Mouse (Mus musculus) stomach, embryonic 15.5 days (tissue): ENCODE data around the gene Ap1m1. TPM values are rescaled to one million over a fixed set of nuclear protein-coding genes. Genes with fewer than 3 reads are reported as not detected.

ENCODE experiments used
- ATAC-seq: fragments of 200-750 bp; cut with Nextera tagmentation; 2 replicates; pipeline ENCODE4 v1.8.0; 2017; ENCODE audit warnings: low read depth, moderate number of reproducible peaks, moderate TSS enrichment; ENCODE audit not compliant: insufficient read depth, low FRiP score
- H3K27ac ChIP-seq: fragments of 300-500 bp; sonication (generic); 2 replicates; pipeline ENCODE4 v1.5.1; 2015; ENCODE audit warnings: mild to moderate bottlenecking, inconsistent platforms
- H3K27me3 ChIP-seq: fragments of 300-500 bp; sonication (generic); replicated peaks from 2 replicates; pipeline ENCODE4 v1.6.1; 2015; ENCODE audit warnings: inconsistent platforms
- H3K36me3 ChIP-seq: fragments of 300-500 bp; sonication (generic); 2 replicates; pipeline ENCODE4 v1.6.1; 2015; ENCODE audit warnings: inconsistent platforms
- H3K4me1 ChIP-seq: fragments of 300-500 bp; sonication (generic); 2 replicates; pipeline ENCODE4 v1.6.1; 2015; ENCODE audit warnings: inconsistent platforms
- H3K4me2 ChIP-seq: fragments of 300-500 bp; sonication (generic); 2 replicates; pipeline ENCODE4 v1.6.1; 2015; ENCODE audit warnings: mild to moderate bottlenecking, inconsistent platforms
- H3K4me3 ChIP-seq: fragments of 300-500 bp; sonication (generic); replicated peaks from 2 replicates; pipeline ENCODE4 v1.5.1; 2015; ENCODE audit warnings: inconsistent platforms
- H3K9ac ChIP-seq: fragments of 300-500 bp; sonication (generic); 2 replicates; pipeline ENCODE4 v1.6.1; 2015; ENCODE audit warnings: inconsistent platforms
- H3K9me3 ChIP-seq: fragments of 300-500 bp; sonication (generic); 2 replicates; pipeline ENCODE4 v1.6.1; 2016; ENCODE audit warnings: inconsistent platforms
- WGBS: fragments of 180-500 bp; shearing (Covaris S2); methylation state at CpG from one replicate; pipeline ENCODE4 v1.1.7; 2015; 5-methylcytosine and 5-hydroxymethylcytosine counted together
- polyA plus RNA-seq: library from polyadenylated mRNA; unstranded; fragments of >200 nt; fragmentation: Nextera tagmentation; extraction: Ambion mirVana; gene quantifications from 2 replicates; pipeline ENCODE4 v1.2.1, GENCODE M21; 2015

The Ap1m1 gene
- polyA plus RNA-seq, 1 experiment from 2014 or later, result 96.3 TPM

DNA sequence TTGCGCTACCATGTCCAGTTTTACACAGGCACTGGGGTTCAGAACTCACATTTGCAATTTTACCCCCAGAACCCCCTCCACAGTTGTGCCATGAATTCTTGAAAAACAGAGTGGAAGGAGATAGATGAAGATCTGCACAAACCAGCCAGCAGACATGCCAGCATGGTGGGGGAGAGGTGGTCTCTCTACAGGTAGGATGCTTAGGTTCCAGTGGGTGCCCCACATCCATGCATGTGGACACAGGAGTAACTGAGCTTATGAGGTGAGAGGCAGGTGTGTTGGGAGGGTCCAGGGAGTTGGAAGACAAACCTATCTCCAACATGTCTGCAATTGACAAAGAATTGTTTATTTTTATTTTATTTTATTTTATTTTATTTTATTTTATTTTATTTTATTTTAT is 59.1 kb downstream of the Ap1m1 start:
- H3K4me2 ChIP-seq, result no peak overlapping the region
- no peak overlapping the region for H3K27ac ChIP-seq
- no peak overlapping the region for H3K9ac ChIP-seq
- H3K4me1 ChIP-seq, result peaks cover 10% of the 10 kb centered on the region
- H3K4me3 ChIP-seq, result no peak overlapping the region
- H3K9me3 ChIP-seq, result no peaks in the 10 kb centered on the region
- WGBS, result 90% methylated on average over 1 of the region's 1 CpGs
- no peaks in the 10 kb centered on the region for H3K27me3 ChIP-seq
- ATAC-seq, result no peak
- no peaks in the 10 kb centered on the region for H3K36me3 ChIP-seq

DNA sequence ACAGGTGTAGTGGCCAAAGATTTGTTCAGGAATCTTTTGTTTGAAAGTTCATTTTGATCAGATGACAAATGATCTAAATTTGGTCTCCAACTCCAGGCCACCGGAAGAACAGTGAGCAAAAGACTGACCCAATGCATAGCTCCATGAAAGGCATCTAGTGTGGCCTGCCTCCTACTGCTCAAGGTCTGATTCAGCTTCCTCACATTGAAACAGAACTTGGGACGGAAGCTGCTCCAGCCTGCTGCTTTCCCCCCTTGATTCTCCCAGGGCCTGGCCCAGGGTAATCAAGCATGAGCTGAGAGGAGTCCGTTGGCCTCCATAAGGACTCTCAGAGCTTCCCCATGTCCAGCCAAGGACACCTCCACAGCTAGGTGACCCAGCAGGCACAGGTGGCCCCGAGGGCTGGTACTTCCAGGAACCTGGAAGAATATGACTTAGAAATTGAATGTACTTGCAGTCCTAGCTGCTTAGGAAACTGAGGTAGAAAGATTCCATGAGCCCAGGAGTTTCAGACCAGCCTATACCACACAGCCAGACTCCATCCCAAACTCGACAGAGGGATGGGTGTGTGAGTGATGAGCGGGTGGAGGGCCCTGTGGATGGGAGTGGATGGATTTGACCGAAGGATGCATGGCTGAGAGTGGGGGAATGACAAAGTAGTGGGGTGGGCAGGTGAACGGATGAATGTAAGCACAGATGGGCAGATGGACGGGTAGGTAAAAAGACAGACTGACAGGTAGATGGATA is 61.0 kb downstream of the Ap1m1 start:
- no peak overlapping the region for H3K27ac ChIP-seq
- H3K4me3 ChIP-seq, result no peak overlapping the region
- no peaks in the 10 kb centered on the region for H3K9me3 ChIP-seq
- H3K9ac ChIP-seq, result no peak overlapping the region
- WGBS, result 77% methylated on average over 9 of the region's 9 CpGs
- 0 out of 2 replicates have a peak, but pooled peaks cover 4% of the 10 kb centered on the region for H3K4me1 ChIP-seq
- no peaks in the 10 kb centered on the region for H3K27me3 ChIP-seq
- no peak overlapping the region for H3K4me2 ChIP-seq
- no peaks in the 10 kb centered on the region for H3K36me3 ChIP-seq
- ATAC-seq, result no peak

DNA sequence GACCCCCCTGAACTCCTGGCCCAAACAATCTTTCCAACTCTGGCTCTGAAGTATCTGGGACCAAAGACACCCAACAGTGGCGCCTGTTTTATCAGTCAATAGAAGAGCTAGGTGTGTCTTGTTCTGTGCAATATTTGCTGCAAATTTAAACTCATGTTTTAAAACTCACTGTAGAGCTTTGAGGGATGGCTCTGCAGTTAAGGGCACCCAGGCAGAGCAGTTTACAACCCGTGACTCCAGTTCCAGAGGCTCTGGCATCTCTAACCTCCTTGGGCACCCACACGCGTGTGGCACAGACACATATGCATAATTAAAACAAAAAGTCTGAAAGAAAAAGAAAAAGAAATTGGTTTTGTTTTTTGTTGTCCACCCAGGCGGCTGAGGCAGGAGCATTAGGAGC is 61.7 kb downstream of the Ap1m1 start:
- Histone ChIP-seq H3K9ac (no peak overlapping the region), H3K4me3 (no peak overlapping the region), H3K4me2 (no peak overlapping the region), H3K27ac (no peak overlapping the region), H3K36me3 (no peaks in the 10 kb centered on the region), H3K4me1 (0 out of 2 replicates have a peak, but pooled peaks cover 4% of the 10 kb centered on the region), H3K9me3 (no peaks in the 10 kb centered on the region), H3K27me3 (no peaks in the 10 kb centered on the region)
- WGBS, result 75% methylated on average over 5 of the region's 5 CpGs
- no peak for ATAC-seq

DNA sequence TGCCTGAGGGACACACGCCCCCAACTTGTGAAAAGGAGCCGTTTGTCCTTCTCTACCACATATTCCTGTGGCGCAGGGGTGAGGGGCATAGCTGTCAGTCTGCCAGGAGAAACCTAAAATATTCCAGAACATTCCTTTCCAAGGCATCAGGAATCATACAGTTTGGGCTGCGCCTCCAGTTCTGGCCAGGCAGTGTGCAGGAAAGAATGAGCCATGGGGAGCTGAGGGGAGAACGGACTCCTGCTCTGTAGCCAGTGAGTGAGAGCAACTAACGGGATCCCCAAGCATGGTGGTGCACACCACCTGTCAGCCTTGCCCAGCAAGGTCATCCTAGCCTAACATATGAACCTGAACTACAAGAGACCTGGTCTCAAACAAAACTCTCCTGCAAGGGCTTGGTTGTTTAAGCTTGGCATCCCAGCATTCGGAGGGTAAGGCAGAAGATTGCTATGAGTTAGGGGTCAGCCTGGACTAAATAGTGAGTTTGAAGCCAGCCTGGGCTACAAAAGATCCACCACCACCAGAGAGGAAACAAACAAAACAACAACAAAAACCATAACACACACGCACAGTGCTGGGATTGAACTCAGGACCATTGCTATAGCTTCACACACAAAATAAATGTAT is 63.3 kb downstream of the Ap1m1 start:
- no peak for ATAC-seq
- Histone ChIP-seq H3K9me3 (no peaks in the 10 kb centered on the region), H3K9ac (no peak overlapping the region), H3K27me3 (no peaks in the 10 kb centered on the region), H3K4me2 (no peak overlapping the region), H3K27ac (0 out of 2 replicates have a peak overlapping the region, but pooled peaks have one; percentile 16), H3K4me3 (no peak overlapping the region), H3K36me3 (no peaks in the 10 kb centered on the region), H3K4me1 (0 out of 2 replicates have a peak, but pooled peaks cover 4% of the 10 kb centered on the region)
- WGBS, result 62% methylated on average over 8 of the region's 8 CpGs

DNA sequence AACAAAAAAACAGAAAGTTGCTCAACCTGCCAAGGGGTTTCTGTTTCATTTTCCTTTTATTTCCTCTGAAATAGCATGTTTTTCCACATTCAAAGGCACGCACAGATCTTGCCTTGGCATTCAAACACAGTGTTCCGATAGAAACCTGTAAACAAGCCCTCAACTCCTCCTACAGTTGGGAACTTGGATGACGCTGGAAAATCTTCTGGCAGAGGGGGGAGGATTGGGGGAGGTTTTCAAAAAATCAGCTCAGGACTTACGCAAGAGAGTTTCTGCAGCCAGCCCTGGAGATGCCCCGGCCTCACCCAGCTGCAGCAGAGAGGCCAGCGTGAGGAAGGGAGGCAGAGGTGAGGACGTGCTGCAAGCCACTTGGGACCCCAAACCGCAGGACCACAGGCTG is 63.8 kb downstream of the Ap1m1 start:
- Histone ChIP-seq H3K4me1 (0 out of 2 replicates have a peak, but pooled peaks cover 4% of the 10 kb centered on the region), H3K36me3 (no peaks in the 10 kb centered on the region), H3K4me2 (0 out of 2 replicates have a peak overlapping the region, but pooled peaks have one; percentile 3), H3K27ac (no peak overlapping the region), H3K4me3 (no peak overlapping the region), H3K27me3 (no peaks in the 10 kb centered on the region), H3K9me3 (no peaks in the 10 kb centered on the region), H3K9ac (no peak overlapping the region)
- no peak for ATAC-seq
- whole genome bisulfite sequencing, result 41% methylated on average over 8 of the region's 8 CpGs

DNA sequence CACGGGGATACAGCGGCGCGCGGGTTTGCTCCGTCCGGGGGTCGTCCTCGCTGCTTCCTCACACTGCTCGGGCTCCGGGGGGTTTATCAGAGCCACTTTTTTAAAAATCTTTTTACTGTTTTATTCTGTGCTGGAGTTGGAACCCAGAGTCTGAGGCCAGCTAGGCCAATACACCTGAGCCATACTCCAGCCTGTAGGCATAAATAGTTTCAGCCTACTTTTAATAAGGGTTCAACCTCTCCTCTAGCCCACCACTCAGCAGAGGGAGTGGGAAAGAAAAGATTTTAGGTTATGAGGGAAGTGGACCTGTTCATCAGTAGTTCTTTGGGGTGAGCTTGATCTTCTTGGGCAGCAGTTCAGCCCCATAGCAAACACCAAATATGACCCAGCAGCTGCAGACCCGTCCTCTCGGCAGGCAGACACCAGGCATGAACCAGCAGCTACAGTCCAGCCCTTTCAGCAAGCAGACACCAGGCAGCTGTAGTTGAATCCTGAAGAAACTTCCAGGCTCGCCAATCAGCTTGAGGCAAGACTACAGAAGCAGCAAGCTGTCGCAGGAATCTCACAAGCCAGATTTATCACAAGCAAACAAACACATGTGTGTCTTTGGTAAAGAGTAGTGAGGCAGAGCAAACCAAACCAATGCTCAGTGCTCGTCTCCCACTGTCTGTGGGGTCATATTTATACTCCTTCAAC is 65.5 kb downstream of the Ap1m1 start, which contains the start of gene Gm10282:
Gm10282 (minus strand) TSS at position 51 of the 696 bp plus-strand sequence.
- no peak within 1 kb of the TSS for H3K4me2 ChIP-seq
- no peak within 1 kb of the TSS for H3K4me3 ChIP-seq
- 73% methylated on average over 16 of the region's 16 CpGs for WGBS
- no peak within 1 kb of the TSS for H3K27ac ChIP-seq
- no peaks in the 10 kb centered on the region for H3K9me3 ChIP-seq
- no peaks in the 10 kb centered on the region for H3K36me3 ChIP-seq
- H3K4me1 ChIP-seq, result 0 out of 2 replicates have a peak, but pooled peaks cover 4% of the 10 kb centered on the region
- H3K27me3 ChIP-seq, result no peaks in the 10 kb centered on the region
- no peak for ATAC-seq
- H3K9ac ChIP-seq, result no peak within 1 kb of the TSS

DNA sequence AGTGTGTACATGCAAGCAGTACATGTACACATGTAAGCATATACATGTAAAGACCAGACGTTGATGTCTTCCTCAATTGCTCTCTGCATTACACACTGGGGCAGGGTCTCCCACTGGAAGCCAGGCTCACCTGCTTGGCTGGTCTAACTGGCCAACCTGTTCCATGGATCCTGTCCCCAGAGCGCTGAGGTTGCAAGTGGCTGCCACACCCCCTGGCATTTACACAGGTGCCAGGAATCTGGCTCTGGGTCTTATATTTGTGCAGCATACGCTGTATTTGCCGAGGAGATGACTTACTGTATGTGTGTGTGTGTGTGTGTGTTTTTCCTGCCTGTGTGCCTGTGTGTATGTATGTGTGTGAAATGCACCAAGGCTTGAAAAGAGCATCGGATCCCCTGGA is 67.1 kb downstream of the Ap1m1 start:
- Histone ChIP-seq H3K4me2 (no peak overlapping the region), H3K27me3 (no peaks in the 10 kb centered on the region), H3K4me3 (no peak overlapping the region), H3K4me1 (peaks cover 9% of the 10 kb centered on the region; the same call in 1 of the 2 replicates), H3K27ac (no peak overlapping the region), H3K9me3 (no peaks in the 10 kb centered on the region), H3K9ac (no peak overlapping the region), H3K36me3 (no peaks in the 10 kb centered on the region)
- peak; percentile 34; the same call in 1 of the 2 replicates for ATAC-seq
- WGBS, result 70% methylated on average over 5 of the region's 5 CpGs

Other genes starting within 250 kb of the Ap1m1 start
- 3.7 and 4.0 TPM in 2 replicates for gene Cyp4f18, start 230.4 kb upstream of the Ap1m1 start, polyA plus RNA-seq
- not detected in 2 replicates for gene Olfr372, start 198.8 kb upstream of the Ap1m1 start, polyA plus RNA-seq
- gene Olfr373, start 156.8 kb upstream of the Ap1m1 start, polyA plus RNA-seq, result 0.06 TPM in 1 of 2 replicates, not detected in the other
- gene Olfr374, start 133.0 kb upstream of the Ap1m1 start, polyA plus RNA-seq, result 0.01 TPM in 1 of 2 replicates, not detected in the other
- gene Tpm4, start 105.0 kb upstream of the Ap1m1 start, polyA plus RNA-seq, result 591 and 600 TPM in 2 replicates
- 131 and 141 TPM in 2 replicates for gene Rab8a, start 78.8 kb upstream of the Ap1m1 start, polyA plus RNA-seq
- gene Hsh2d, start 50.4 kb upstream of the Ap1m1 start, polyA plus RNA-seq, result 1.2 and 1.3 TPM in 2 replicates
- gene Cib3, start 27.2 kb upstream of the Ap1m1 start, polyA plus RNA-seq, result 0.19 TPM in 1 of 2 replicates, not detected in the other
- not detected in 2 replicates for gene Gm11034, start 26.4 kb upstream of the Ap1m1 start, polyA plus RNA-seq
- gene Fam32a, start 20.3 kb upstream of the Ap1m1 start, polyA plus RNA-seq, result 69.2 and 75.8 TPM in 2 replicates
- 22.1 and 43.6 TPM in 2 replicates for gene Gm10282, start 65.2 kb downstream of the Ap1m1 start, polyA plus RNA-seq
- 7.6 and 8.4 TPM in 2 replicates for gene Klf2, start 79.0 kb downstream of the Ap1m1 start, polyA plus RNA-seq
- 45.1 and 48.3 TPM in 2 replicates for gene Eps15l1, start 181.4 kb downstream of the Ap1m1 start, polyA plus RNA-seq
- gene Calr3, start 203.9 kb downstream of the Ap1m1 start, polyA plus RNA-seq, result 2.6 and 3.3 TPM in 2 replicates
- 13.3 and 14.5 TPM in 2 replicates for gene 1700030K09Rik, start 203.9 kb downstream of the Ap1m1 start, polyA plus RNA-seq
- gene Cherp, start 235.2 kb downstream of the Ap1m1 start, polyA plus RNA-seq, result 45.1 and 52.1 TPM in 2 replicates